Mouse (Mus musculus): ENCODE data around the gene Usmg5.

- TF ChIP-seq CTCF (IDR thresholded peaks at IDR 0.05; ENCODE audit: low read depth): no peak
- TF ChIP-seq EP300 (IDR thresholded peaks at IDR 0.05; ENCODE audit: low read depth): no peak
These were observed 45.7 kb upstream of the Usmg5 start for GRCm38 (mm10) chr19:47136170-47136569.
